Mouse (Mus musculus) intestine, embryonic 14.5 days (tissue): ENCODE data around the gene Kcnt1. TPM values are rescaled to one million over a fixed set of nuclear protein-coding genes. Genes with fewer than 3 reads are reported as not detected.
A peak's percentile ranks its signal among the peaks of the same experiment; 100 is the strongest.
"Not testable (repeated sequence)": the region's sequence is repeated elsewhere in the genome, so short reads cannot be mapped to it uniquely, and the experiment has no call there.

Source experiments
- ATAC-seq: fragments of 200-750 bp; cut with Nextera tagmentation; replicated peaks from 2 replicates; pipeline ENCODE4 v1.8.0; 2017; ENCODE audit warnings: low read depth, moderate number of reproducible peaks, moderate TSS enrichment, moderate library complexity; ENCODE audit not compliant: low FRiP score, low TSS enrichment
- DNase-seq: peaks from one replicate; pipeline ENCODE4 v3.0.0-alpha.2; 2018; ENCODE audit warnings: low spot score
- H3K27ac ChIP-seq: fragments of 300-500 bp; sonication (generic); 2 replicates; pipeline ENCODE4 v1.5.1; 2014; ENCODE audit warnings: low read depth, mild to moderate bottlenecking, control low read depth
- H3K27me3 ChIP-seq: fragments of 300-500 bp; sonication (generic); replicated peaks from 2 replicates; pipeline ENCODE4 v1.6.1; 2014; ENCODE audit warnings: low read length, control low read depth; ENCODE audit not compliant: control insufficient read depth, insufficient read depth
- H3K36me3 ChIP-seq: fragments of 300-500 bp; sonication (generic); 2 replicates; pipeline ENCODE4 v1.6.1; 2014; ENCODE audit warnings: low read length, control low read depth; ENCODE audit not compliant: control insufficient read depth, insufficient read depth
- H3K4me1 ChIP-seq: fragments of 300-500 bp; sonication (generic); replicated peaks from 2 replicates; pipeline ENCODE4 v1.6.1; 2014; ENCODE audit warnings: low read length, control low read depth, mixed read lengths; ENCODE audit not compliant: control insufficient read depth, insufficient read depth
- H3K4me2 ChIP-seq: fragments of 300-500 bp; sonication (generic); 2 replicates; pipeline ENCODE4 v1.6.1; 2014; ENCODE audit warnings: low read length
- H3K4me3 ChIP-seq: fragments of 300-500 bp; sonication (generic); 2 replicates; pipeline ENCODE4 v1.5.1; 2014; ENCODE audit warnings: low read depth, low read length, control low read depth, mixed read lengths
- H3K9ac ChIP-seq: fragments of 300-500 bp; sonication (generic); 2 replicates; pipeline ENCODE4 v1.6.1; 2014; ENCODE audit warnings: mild to moderate bottlenecking, low read length
- H3K9me3 ChIP-seq: fragments of 300-500 bp; sonication (generic); 2 replicates; pipeline ENCODE4 v1.6.1; 2016; ENCODE audit warnings: low read length, control low read depth; ENCODE audit not compliant: control insufficient read depth
- WGBS: fragments of 180-500 bp; shearing (Covaris S2); extraction: QIAGEN DNeasy Blood & Tissue Kit; methylation state at CpG from one replicate; pipeline ENCODE4 v1.1.7; 2014; 5-methylcytosine and 5-hydroxymethylcytosine counted together
- polyA plus RNA-seq: library from polyadenylated mRNA; unstranded; fragments of >200 nt; fragmentation: Nextera tagmentation; extraction: Ambion mirVana; gene quantifications from 2 replicates; pipeline ENCODE4 v1.2.1, GENCODE M21; 2014

The Kcnt1 gene
- polyA plus RNA-seq, result 0.34 and 0.46 TPM in 2 replicates

GRCm38 (mm10) chr2:25863337-25864131, at the start of gene Kcnt1:
Gene Kcnt1 (plus strand): TSS chr2:25863734.
- H3K9ac ChIP-seq, result no peak within 1 kb of the TSS
- DNase-seq (peak; percentile 79), ATAC-seq (no peak)
- H3K4me2 ChIP-seq, result peak within 1 kb of the TSS; percentile 85
- H3K9me3 ChIP-seq, result no peaks in the 10 kb centered on the region
- peaks cover 26% of the 10 kb centered on the region for H3K27me3 ChIP-seq
- WGBS, result 2% methylated on average over 47 of the region's 53 CpGs
- H3K4me1 ChIP-seq, result peaks cover 8% of the 10 kb centered on the region; the same call in 1 of the 2 replicates
- H3K27ac ChIP-seq, result no peak within 1 kb of the TSS
- no peaks in the 10 kb centered on the region for H3K36me3 ChIP-seq
- H3K4me3 ChIP-seq, result peak within 1 kb of the TSS; percentile 37

DNA sequence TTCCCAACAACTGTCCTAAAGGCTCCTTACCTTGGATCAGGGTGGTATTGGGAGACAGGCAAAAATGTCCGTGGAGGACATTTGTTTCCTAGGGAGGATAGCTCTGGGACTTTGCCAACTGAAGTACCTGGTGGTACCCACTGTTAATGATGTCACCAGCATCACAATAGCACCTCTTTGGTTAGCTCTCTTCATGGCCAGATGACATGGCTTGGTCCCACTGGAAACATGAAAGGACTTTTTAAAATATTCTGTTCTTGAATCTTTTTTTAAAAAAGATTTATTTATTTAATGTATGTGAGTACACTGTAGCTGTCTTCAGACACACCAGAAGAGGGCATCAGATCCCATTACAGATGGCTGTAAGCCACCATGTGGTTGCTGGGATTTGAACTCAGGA, 47.8 kb upstream of the Kcnt1 start, which contains the start of gene Glt6d1:
TSS of gene Glt6d1 (minus strand) at position 101 of the 400 bp plus-strand sequence.
- H3K9ac ChIP-seq, H3K27me3 ChIP-seq, H3K4me3 ChIP-seq, DNase-seq, H3K36me3 ChIP-seq, H3K9me3 ChIP-seq, H3K27ac ChIP-seq, H3K4me1 ChIP-seq, ATAC-seq, H3K4me2 ChIP-seq: not testable (repeated sequence)
- WGBS, result 83% methylated on average over 1 of the region's 1 CpGs

DNA sequence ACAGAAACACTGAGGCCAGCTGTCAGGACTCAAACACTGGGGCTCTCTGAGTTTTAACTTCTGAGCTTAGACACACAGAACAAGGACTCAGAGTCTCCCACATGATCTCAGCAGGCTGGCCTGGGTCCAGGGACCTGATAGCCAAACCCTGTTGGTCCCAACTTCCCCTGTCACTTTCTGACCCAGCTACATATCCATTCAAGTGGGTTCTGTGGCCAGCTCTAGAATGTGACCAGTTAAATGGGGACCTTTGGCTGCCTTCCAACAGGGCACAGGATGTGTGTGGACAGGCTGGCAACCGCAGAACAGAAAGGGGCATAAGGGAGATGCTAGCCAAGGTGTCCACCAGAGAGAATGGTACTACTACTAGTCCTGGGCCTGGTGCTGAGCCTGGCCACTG, 40.7 kb upstream of the Kcnt1 start, which contains the start of gene Lcn9:
TSS of gene Lcn9 (plus strand) at position 348 of the 400 bp plus-strand sequence.
- 83% methylated on average over 1 of the region's 1 CpGs for WGBS
- no peak within 1 kb of the TSS for H3K4me2 ChIP-seq
- no peaks in the 10 kb centered on the region for H3K36me3 ChIP-seq
- no peak within 1 kb of the TSS for H3K27ac ChIP-seq
- DNase-seq (no peak), ATAC-seq (no peak)
- no peaks in the 10 kb centered on the region for H3K4me1 ChIP-seq
- no peak within 1 kb of the TSS for H3K4me3 ChIP-seq
- no peaks in the 10 kb centered on the region for H3K9me3 ChIP-seq
- no peaks in the 10 kb centered on the region for H3K27me3 ChIP-seq
- H3K9ac ChIP-seq, result no peak within 1 kb of the TSS

DNA sequence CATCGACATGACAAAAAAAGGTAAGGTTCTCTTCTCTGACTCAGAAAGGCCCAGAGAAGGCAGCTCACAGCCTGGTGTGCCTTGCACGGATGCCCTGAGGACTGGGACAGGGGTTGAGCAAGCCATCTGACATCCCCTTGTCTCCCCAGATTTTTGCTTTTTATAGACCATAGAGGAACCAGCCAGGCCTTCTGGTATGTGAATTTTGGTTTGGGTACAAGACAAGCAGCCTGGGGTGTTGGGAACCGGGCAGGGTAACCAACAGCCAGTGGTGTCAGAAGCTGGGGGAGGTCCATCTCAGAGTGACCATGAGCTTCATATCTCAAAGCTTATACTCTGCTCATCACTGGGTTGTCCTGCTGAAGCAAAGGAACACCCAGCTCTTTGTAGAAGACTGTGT, 38.8 kb upstream of the Kcnt1 start:
- Histone ChIP-seq H3K4me2 (no peak overlapping the region), H3K27ac (no peak overlapping the region), H3K4me3 (no peak overlapping the region), H3K9ac (no peak overlapping the region), H3K27me3 (no peaks in the 10 kb centered on the region), H3K4me1 (no peaks in the 10 kb centered on the region), H3K36me3 (no peaks in the 10 kb centered on the region), H3K9me3 (no peaks in the 10 kb centered on the region)
- 91% methylated on average over 3 of the region's 3 CpGs for WGBS
- DNase-seq (no peak), ATAC-seq (no peak)

DNA sequence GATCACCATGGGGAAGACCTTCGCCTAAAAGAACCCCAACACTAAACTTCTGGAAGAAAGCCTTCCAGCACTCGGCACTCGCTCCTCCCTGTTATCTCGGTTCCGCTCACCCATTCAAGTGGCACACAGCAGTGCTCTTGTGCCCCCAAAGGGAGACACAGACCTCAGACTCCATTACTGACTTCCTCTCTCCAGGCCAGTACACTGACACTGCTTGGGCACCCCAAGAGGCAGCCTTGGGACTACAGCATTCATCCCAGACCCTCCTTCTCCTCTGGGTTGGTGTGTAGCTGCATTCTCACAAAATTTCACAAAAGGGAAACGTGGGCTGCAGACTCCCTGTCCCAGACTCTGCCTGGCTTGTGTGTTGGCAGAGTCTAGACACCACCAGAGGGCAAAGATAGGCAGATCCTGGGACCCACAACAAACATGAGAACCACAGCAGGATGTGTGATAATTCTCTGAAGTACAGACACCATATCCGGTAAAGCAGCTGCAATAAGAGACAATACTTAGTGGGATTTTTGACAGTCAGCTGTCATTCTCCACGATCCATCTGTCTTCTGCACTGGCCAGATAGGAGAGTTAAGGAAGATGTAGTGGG, 35.1 kb upstream of the Kcnt1 start:
- DNase-seq (no peak), ATAC-seq (no peak)
- H3K9ac ChIP-seq, result no peak overlapping the region
- no peaks in the 10 kb centered on the region for H3K36me3 ChIP-seq
- H3K4me3 ChIP-seq, result no peak overlapping the region
- H3K4me1 ChIP-seq, result no peaks in the 10 kb centered on the region
- no peak overlapping the region for H3K4me2 ChIP-seq
- H3K9me3 ChIP-seq, result no peaks in the 10 kb centered on the region
- 75% methylated on average over 8 of the region's 8 CpGs for WGBS
- H3K27ac ChIP-seq, result no peak overlapping the region
- no peaks in the 10 kb centered on the region for H3K27me3 ChIP-seq

GRCm38 (mm10) chr2:25830786-25831185, 32.7 kb upstream of the Kcnt1 start:
- no peaks in the 10 kb centered on the region for H3K9me3 ChIP-seq
- DNase-seq (no peak), ATAC-seq (no peak)
- H3K4me1 ChIP-seq, result no peaks in the 10 kb centered on the region
- no peaks in the 10 kb centered on the region for H3K36me3 ChIP-seq
- H3K27ac ChIP-seq, result no peak overlapping the region
- no peak overlapping the region for H3K4me2 ChIP-seq
- no peaks in the 10 kb centered on the region for H3K27me3 ChIP-seq
- WGBS, result 78% methylated on average over 3 of the region's 3 CpGs
- H3K4me3 ChIP-seq, result no peak overlapping the region
- no peak overlapping the region for H3K9ac ChIP-seq

DNA sequence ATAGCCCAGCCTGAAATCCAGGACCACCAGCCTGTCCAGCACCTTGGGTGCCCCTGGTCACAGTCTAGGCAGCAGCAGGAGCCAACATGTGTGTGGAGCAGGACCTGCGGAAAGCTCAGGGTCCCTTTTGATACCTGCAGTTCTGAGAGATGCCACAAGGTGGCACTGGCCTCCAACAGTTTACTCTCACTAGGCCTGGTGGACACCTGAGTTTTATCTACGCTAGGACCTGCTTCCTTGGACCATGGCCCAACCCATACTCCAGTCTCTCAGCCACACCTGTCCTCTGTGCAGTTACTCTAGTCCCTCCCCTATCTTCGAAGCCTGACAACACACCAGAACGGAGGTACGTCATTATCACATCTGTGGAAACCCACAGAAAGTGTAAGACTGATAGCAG, 27.2 kb upstream of the Kcnt1 start:
- H3K36me3 ChIP-seq, result no peaks in the 10 kb centered on the region
- H3K4me1 ChIP-seq, result no peaks in the 10 kb centered on the region
- 44% methylated on average over 5 of the region's 5 CpGs for WGBS
- no peak overlapping the region for H3K9ac ChIP-seq
- DNase-seq (peak; percentile 93), ATAC-seq (peak; percentile 83)
- H3K27ac ChIP-seq, result no peak overlapping the region
- H3K4me3 ChIP-seq, result no peak overlapping the region
- no peaks in the 10 kb centered on the region for H3K27me3 ChIP-seq
- H3K4me2 ChIP-seq, result no peak overlapping the region
- no peaks in the 10 kb centered on the region for H3K9me3 ChIP-seq

DNA sequence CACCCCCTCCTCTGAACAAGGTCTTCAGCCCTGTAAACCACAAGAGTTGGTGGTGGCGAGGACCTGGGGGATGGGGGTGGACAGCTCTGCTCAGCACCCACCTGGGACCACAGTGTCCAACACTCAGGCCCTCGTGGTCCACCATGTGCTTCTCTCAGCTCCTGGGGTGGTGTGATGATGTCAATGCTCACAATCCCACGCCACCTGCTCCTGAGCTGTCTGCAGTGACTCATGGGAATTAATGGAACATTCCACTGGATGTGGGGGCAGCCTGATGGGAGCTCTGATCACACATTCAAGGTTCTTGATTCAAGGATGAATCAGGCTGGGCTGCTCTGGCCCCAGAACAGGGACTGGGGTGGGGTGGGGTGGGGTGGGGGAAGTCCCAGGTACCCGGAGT, 21.4 kb upstream of the Kcnt1 start:
- no peaks in the 10 kb centered on the region for H3K27me3 ChIP-seq
- no peaks in the 10 kb centered on the region for H3K4me1 ChIP-seq
- no peaks in the 10 kb centered on the region for H3K36me3 ChIP-seq
- H3K9ac ChIP-seq, result no peak overlapping the region
- H3K27ac ChIP-seq, result no peak overlapping the region
- DNase-seq (no peak), ATAC-seq (no peak)
- H3K4me3 ChIP-seq, result no peak overlapping the region
- no peaks in the 10 kb centered on the region for H3K9me3 ChIP-seq
- H3K4me2 ChIP-seq, result no peak overlapping the region
- WGBS, result 74% methylated on average over 4 of the region's 4 CpGs
